Mouse (Mus musculus) heart, postnatal 25 days (tissue): ENCODE data around the gene 1810010H24Rik. TPM values are rescaled to one million over a fixed set of nuclear protein-coding genes. Genes with fewer than 3 reads are reported as not detected.
"Not testable (repeated sequence)": the region's sequence is repeated elsewhere in the genome, so short reads cannot be mapped to it uniquely, and the experiment has no call there.

Experiments
- DNase-seq: peaks from one replicate; pipeline ENCODE4 v3.0.0; 2022; ENCODE audit warnings: low spot score
- intact Hi-C: fragments of 180-260 bp; cut with DNase I; formaldehyde crosslinking; loops from one replicate; pipeline ENCODE4 v1.15.1; 2025
- total RNA-seq, 2 experiments: library from RNA; stranded (reverse); gene quantifications; 2 replicates each; pipeline ENCODE4 v1.2.3; 2021

1810010H24Rik gene
- total RNA-seq, result 1 to 10 TPM; 2.3 TPM

DNA sequence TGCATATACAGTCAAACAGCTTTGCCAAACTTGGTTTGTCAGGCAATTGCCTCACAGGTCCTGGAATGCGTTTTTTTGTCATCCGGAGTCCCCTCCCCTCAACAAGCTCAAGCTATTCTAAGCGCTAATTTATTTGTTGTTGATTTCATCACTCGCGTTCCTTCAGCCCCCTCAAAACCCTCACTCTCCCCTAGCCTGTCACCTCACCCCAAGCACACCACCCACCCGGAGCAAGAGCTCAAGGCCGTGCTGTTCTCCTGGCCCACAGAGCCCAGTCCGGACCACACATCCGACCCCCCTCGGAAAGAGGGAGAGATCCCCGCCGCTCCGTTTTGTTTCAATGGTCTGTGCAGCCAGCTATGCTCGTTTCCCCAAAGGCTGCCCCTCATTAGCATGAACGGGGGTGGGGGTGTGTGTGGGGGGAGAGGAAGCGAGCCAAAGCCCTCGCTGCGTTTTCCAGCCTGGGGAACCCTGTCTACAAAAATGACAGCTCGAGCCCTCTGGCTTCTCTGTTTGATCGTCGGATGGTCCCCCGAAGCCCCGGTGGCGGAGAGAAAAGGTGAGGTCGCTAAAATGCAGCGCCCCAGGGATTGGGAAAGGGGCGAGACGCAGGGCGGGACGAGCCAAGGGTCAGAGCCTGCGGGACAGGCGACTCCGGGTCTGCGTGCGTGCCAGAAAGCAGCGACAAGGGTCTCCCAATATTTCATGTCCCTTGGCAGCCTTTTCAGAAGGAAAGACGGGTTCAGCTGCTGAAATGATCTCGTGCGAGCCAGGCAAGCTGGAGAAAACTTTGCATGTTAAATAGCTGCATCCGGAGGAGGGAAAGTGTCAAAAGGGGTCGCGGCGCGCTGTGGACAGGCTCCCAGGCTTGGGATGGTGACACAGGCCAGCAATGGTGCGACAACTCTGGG, at the start of gene 1810010H24Rik:
TSS of gene 1810010H24Rik (plus strand) at position 271 of the 911 bp plus-strand sequence.
- no peak for DNase-seq
- intact Hi-C loops, result no loop called here

DNA sequence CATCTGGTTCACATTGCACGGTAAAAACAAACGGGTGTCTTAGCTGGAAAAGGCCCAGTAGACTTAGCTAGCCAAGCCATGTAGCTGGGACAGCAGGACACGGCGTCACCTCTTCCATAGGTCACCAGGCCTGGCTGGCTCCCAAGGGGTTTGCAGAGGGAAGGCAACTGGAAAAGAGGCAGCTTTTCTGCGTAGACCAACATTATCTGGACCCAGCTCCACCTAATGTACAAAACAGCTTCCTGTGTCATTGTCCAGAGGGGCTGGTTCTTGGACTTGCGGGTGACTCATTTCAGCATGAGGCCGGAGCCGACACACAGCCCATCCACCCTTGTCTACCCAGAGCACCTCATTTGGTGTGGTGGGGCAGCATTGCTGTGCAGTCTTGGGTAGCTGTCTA, 49.3 kb upstream of the 1810010H24Rik start:
- peak; percentile 73 for DNase-seq
- intact Hi-C loops, result no loop called here

DNA sequence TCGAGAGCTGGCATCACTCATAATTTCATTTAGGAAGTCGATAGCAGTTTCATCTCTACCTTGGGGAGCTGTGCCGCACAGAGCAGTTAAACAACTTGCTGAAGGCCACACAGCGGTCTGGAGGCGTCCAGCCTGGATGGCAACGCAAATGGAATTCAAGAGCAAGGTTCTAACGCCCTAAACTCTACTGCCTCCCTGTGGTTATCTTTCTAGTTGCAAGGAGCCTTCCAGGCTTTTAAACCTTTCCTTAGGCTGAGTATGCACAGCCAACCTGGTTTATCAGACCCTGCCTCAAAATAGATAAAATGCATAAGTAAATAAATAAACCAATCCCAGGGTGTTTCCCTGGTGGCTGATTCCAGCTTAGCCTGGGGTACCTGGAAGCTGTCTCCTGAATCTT, 45.0 kb upstream of the 1810010H24Rik start:
- no peak for DNase-seq
- intact Hi-C loops, result loop anchor here (1.0 kb wide), 1 partner anchor 128 kb away; no protein-coding TSS in a partner anchor

DNA sequence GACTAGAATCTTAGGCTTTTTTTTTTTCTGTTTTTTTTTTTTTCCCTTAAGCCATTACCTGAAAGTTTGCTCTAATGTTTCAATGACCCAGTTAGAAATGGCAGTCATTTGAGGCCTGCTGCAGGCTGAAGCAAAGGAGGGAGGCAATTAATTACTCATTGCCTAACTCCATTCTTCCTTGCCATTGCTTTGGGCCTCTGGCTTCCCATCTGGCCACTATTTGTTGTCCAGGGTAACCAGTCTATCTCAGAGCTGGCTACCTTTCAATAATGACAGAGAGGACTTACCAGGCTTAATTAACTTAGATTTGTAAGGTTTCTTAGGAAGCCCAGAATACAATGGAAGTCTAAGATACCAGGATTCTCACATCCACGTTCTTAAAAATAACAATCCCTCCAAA, 43.7 kb upstream of the 1810010H24Rik start:
- DNase-seq, result no peak
- intact Hi-C loops, result no loop called here

DNA sequence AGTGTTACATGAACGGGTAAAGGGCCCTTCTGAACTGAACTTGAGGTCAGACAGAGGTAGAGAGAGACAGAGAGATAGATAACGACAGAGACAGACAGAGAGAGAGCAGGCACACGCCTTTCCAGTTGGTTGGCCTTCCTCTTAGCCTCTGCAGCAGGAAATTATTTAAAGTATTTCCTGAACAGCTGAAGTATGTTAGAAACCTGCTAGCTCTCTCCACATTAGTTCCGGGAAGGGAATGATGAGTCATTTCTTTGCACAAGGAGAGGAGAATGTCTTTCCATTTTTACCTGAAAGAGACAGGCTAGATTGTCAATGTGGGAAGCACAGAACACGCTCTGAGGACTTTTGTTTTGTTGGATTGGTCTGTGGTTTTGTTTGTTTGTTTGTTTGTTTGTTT, 43.1 kb upstream of the 1810010H24Rik start:
- DNase-seq, result no peak
- intact Hi-C loops, result no loop called here

DNA sequence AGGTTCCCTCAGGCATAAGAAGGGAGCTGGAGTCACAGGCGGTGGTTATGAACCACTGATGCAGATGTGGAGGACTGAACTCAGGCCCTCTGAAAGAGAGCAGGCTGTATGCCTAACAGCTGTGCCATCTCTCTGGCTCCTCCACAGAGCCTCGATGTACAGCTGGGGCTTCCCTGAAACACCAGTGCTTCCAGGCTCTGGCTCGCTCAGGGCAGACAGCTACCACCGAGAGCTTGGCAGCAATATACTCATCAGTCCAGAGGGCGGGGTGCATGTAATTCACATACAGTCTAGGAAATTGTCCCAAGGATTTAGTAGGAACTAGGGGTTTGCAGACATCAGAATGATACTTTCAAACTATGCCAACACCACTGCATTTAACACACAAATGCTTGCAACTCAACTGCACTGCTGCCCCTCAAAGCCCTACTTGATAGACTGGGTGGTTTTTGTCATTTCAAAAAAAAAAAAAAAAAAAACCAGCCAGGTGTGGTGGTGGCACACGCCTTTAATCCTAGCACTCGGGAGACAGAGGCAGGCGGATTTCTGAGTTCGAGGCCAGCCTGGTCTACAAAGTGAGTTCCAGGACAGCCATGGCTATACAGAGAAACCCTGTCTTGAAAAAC, 39.4 kb upstream of the 1810010H24Rik start:
- DNase-seq, intact Hi-C loops: not testable (repeated sequence)

DNA sequence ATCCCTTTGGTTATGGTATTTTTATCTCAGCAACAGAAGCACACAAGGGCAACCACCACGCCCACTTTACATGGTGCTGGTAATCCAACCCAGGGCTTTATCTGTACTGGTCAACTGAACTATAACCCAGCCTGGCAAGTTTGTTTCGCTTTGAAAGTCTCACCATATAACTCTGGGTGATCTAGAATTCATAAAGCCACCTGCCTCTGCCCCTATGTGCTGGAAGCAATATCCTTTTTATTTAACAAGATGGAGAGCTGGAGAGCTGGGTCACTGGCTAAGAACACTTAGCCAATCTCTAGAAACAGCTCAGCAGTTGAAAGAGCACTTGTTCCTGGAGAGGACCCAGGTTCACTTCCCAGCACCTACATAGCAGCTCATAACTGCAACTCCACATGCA, 38.1 kb upstream of the 1810010H24Rik start:
- DNase-seq, result no peak
- intact Hi-C loops, result no loop called here

DNA sequence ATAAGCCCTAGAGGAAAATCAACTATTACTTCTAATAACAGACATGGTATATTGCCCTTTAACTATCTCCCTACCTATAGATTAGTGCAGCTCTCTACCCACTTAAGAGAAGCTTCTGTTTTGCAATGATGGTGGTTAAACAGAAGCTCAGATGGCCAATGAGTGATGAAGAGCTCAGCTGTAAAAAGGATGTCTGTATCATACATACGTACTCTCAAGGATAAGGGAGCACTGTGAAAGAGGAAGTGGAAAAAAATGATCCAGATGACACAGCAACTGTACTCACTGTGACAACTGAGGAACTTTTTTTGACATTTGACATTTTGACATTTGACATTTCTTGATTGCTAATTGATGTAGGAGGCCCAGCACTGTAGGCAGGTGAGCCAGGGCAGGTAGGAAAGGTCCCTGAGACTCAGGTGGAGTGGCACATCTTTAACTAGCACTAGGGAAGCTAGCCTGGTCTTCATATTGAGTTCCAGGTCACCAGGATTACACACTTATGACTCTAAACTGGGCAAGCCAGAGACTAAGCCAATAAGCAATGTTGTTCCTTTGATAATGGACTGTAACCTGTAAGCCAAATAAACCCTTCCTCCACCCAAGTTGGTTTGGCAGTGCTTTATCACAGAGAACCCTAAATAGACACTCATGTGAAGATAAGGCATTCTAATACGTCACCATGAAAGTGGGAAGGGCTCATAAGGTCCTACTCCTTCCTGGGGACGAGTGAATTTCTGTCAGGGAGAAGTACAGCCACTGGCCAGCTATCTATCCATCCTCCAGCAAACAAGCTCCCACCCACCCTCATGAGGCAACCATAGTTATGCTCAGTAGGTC, 31.0 kb upstream of the 1810010H24Rik start:
- intact Hi-C loops, result no loop called here
- DNase-seq, result no peak

DNA sequence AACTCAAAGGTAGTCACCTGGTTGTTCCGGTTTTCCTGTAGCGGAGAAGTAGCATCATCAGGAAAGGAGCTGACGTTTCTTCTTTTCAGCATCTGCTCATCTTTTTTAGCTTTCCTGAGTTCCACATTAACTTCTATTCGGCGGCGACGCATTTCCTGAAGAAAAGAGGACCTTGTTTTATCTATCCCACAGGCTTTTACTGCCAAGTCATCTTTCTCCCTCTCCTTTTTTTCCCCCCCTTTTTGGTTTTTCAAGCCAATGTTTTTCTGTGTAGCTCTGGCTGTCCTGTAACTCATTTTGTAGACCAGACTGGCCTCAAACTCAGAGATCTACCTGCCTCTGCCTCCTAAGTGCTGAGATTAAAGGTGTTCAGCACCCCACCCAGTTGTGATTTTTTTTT, 29.0 kb upstream of the 1810010H24Rik start:
- intact Hi-C loops, DNase-seq: not testable (repeated sequence)

DNA sequence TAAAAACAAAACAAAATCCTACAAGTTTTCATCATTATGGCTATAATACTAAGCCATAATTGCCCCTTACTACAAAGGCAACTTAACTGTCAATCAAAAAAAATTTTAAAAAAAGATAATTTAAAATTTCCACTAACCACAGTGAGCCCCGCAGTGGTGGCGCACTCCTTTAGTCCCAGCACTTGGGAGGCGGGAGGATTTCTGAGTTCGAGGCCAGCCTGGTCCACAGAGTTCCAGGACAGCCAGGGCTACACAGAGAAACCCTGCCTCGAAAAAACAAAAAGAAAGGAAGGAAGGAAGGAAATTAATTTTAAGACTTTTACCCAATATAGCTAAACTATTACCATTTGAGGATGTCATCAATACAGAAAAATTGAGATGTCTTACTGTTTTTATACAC, 27.5 kb upstream of the 1810010H24Rik start:
- no peak for DNase-seq
- intact Hi-C loops, result no loop called here

DNA sequence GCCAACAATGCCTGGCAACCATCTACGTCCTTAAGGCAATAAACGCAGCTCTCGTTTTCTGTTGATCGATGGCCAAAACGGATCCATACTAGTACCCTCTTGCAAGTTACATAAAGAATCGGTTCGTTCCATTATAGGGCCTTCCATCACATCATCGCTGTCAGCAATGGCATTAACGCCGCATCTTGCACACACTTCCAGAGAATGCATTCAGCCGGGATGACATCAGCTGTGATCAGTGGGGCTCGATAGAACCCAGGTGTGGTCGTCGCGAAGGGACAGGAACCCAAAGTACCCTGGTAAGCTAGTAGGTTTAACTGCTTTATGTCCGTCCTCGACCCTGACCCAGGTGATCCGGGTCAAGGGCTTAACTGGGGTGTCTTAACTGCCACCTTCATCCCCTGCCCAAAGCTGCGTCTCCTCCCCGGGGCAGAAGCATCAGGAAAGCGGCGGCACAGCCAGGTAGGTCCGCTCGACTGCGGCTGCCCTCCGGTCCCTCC, 26.8 kb upstream of the 1810010H24Rik start:
- no peak for DNase-seq
- intact Hi-C loops, result no loop called here

DNA sequence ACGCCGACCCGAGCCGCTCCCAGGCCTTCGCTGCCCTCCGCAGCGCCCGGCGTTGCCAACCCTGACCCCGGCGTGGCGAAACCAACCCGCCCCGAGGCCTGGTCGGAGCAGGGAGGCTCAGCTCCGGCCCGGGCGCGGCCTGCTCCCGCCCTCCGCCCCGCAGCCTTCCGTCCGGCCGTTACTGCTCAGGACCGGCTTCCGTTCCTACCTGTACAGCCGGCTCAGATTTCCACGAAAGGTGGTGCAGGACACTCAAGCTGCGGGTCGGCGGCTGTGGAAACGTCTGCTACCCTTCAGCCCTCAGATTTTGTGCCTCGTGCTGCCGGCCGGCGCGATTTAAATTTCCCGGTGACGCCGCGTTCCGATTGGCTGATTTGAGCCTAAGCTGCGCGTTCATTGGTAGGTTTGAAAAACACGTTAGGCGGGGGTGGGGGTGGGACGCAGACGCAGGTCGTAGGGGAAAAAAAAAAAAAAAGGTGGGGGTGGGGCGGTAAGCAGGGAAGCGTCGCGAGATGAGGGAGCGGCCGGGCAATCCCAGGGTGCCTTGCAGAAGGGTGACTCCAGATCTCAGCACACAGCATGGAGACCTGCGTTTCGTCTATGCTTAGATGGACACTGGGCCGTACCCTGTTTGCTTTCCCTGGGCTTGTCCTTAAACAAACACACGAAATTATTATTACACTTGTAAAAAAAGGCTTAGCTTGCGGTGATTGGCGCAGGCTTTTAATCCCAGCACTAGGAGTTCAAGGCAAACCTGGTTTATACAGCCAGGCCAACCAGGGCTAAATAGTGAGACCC, 26.1 kb upstream of the 1810010H24Rik start, which contains the start of gene Kpna2:
TSS of gene Kpna2 (minus strand) at position 391 of the 798 bp plus-strand sequence.
- intact Hi-C loops, result no loop called here
- DNase-seq, result peak; percentile 82

DNA sequence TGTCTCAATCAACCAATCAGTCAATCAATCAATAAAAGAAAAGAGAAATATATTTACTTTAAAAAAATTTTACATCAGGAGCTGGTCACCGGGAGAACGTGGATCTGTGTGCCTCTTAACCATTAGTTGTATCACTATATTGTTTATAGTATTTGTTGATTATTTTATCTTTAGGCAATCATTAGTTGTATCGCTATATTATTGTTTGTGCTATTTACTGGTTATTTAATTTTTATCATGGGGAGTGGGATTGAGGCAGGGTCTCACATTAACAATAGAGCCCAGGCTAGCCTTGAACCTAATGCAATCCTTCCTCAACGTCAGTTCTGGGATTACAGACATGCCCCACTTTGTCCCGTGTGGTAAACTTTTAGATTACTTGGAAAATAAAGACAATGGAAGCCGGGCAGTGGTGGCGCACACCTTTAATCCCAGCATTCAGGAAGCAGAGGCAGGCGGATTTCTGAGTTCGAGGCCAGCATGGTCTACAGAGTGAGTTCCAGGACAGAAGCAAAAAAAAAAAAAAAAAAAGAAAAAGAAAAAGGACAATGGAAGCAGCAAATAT, 25.4 kb upstream of the 1810010H24Rik start:
- intact Hi-C loops, result no loop called here
- no peak for DNase-seq

DNA sequence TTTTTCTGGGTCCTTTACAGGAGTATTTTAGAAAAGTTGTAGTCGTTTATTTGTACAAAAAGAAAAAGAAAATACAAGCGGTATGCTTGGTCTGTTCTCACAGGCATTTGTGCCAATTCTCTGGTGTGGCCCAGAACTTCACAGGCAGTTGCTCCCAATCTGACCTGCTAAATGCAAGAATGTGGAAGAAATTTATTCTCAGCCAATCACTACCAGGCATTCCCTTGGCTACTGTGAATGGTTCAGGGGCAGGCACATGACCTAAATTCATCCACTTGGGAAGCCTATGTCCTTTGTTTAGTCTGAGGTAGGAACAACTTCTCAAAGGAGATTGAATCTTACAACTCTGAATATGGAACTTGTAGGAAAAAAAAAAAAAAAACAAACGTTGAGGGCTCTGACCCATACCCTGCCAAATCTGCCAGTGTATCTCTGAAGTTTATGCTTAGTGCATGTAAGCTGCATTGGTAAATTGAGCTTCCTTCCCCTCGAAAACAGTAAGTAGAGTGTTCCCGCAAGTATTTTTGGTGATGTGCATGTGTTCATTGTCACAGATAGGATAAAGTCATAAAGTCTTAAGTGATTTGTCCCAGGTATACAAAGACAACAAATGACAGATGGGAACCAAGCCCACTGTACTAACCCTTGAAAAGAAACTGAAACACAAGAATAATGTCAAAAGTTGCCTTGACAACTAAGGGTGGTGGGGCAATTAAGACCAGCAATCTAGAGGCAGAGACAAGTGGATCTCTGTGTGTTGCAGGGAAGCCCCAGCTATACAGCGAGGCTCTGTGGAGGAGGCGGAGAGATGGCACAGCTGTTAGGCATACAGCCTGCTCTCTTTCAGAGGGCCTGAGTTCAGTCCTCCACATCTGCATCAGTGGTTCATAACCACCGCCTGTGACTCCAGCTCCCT, 23.5 kb upstream of the 1810010H24Rik start:
- no peak for DNase-seq
- intact Hi-C loops, result no loop called here

DNA sequence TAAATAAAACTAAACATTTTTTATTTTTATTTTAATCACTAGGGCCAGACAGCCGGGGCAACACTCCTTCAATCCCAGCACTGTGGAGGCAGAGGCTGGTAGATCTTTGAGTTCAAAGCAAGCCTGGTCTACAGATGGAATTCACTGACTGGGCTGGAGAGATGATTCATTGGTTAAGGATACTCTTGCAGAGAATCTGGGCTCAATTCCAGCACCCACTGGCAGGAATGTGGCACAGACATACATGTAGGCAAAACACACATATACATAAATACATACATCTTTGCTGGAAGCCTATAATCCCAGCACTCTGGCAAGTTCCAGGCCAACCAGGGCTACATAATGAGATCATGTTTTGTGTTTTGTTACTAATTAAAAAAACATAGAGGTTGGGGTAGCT, 19.9 kb upstream of the 1810010H24Rik start:
- no peak for DNase-seq
- intact Hi-C loops, result no loop called here

DNA sequence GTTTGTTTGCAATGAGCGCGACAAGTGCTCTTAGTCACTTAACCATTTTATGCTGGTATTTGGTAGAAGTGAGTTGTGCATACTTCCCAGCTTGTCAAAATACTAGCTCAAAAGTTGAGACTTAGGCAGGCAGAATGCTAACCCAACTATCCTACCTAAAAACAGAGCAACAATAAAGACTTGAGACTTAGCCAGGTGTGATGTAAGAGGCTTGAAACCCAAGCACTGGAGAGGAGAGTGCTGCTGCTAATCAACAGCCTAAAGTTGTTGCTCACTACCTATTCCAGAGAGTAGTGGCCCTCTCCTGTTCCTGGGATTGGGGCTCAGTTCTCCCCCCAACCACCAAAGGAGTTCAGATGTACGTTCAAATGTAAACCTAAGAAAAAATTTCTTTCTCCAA, 15.0 kb upstream of the 1810010H24Rik start:
- intact Hi-C loops, result no loop called here
- no peak for DNase-seq

DNA sequence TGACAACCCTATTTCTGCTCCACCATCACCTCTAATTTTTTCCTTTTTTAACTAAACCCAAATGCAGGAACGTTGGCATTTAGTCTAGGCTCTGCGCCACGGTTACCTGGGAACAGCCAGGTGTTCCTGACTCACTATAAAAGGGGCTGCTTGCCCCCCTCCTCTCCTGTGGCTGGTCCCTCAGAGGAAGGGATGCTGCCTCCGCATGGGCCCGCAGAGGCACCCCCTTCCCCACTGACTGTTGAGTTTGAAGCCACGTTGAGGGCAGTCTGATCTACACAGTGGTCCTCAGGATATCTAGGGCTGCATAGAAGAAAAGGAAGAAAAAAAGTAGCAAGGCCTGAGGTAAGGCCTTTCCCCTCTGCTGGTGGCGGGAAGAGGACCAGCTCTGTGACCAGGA, 14.3 kb upstream of the 1810010H24Rik start:
- no peak for DNase-seq
- intact Hi-C loops, result no loop called here
